Mouse (Mus musculus): ENCODE measurements around the gene Cldn34c3. TPM values are rescaled to one million over a fixed set of nuclear protein-coding genes. Genes with fewer than 3 reads are reported as not detected.
"Not testable (repeated sequence)": the region's sequence is repeated elsewhere in the genome, so short reads cannot be mapped to it uniquely, and the experiment has no call there.

Gene Cldn34c3
- 0.80 TPM in 1 of 2 replicates, not detected in the other for polyA plus RNA-seq (2014; fragmentation: Nextera tagmentation; extraction: Ambion mirVana)

DNA sequence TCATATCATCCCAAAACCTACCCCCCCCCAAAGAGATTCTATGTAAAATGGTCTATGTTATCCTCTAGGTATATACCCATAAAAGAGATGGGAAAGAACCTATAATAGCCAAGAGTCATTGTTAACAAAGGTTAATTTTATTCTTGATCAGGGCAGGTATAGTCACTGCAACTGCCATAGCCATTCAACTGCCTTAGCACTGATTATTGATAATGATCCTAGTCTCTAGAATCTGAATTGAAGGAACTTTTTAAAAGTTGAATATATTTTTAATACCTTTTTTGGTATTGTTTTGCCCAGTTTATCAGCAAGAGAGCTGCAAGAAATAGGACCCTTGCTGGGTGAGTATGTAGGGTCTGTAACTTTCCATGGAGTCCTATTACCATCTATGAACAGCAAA, at the start of gene Cldn34c3:
TSS of gene Cldn34c3 (plus strand) at position 301 of the 400 bp plus-strand sequence.
- H3K4me3 ChIP-seq (ENCODE audit: low read depth, low read length); H3K36me3 ChIP-seq (ENCODE audit: control insufficient read depth, insufficient read depth, low read length); H3K27ac ChIP-seq (replicated peaks; ENCODE audit: low read depth, low read length); H3K4me1 ChIP-seq (ENCODE audit: control insufficient read depth, insufficient read depth, low read length); ATAC-seq (ENCODE audit: insufficient number of reproducible peaks, low FRiP score, low TSS enrichment, low read depth); H3K9me3 ChIP-seq (ENCODE audit: control insufficient read depth, low read length); DNase-seq (ENCODE audit: low spot score); H3K9ac ChIP-seq (ENCODE audit: low read length); H3K4me2 ChIP-seq (ENCODE audit: low read depth, severe bottlenecking); H3K27me3 ChIP-seq (ENCODE audit: control insufficient read depth, insufficient read depth, low read length): not testable (repeated sequence)

Other genes with a start within 250 kb of the Cldn34c3 start
- not detected in 2 replicates for gene Cldn34c2, start 212.0 kb upstream of the Cldn34c3 start, polyA plus RNA-seq (2014; fragmentation: Nextera tagmentation; extraction: Ambion mirVana)
- gene Gm17467, start 88.9 kb upstream of the Cldn34c3 start, polyA plus RNA-seq (2014; fragmentation: Nextera tagmentation; extraction: Ambion mirVana): not detected in 2 replicates

Data from limb, embryonic 11.5 days (tissue).